Mouse (Mus musculus): Measurements from ENCODE around the gene Fry. TPM values are rescaled to one million over a fixed set of nuclear protein-coding genes. Genes with fewer than 3 reads are reported as not detected.
A peak's percentile ranks its signal among the peaks of the same experiment; 100 is the strongest.

Fry gene
- polyA plus RNA-seq, 1 experiment from 2014 or later, result 2.4 TPM

DNA sequence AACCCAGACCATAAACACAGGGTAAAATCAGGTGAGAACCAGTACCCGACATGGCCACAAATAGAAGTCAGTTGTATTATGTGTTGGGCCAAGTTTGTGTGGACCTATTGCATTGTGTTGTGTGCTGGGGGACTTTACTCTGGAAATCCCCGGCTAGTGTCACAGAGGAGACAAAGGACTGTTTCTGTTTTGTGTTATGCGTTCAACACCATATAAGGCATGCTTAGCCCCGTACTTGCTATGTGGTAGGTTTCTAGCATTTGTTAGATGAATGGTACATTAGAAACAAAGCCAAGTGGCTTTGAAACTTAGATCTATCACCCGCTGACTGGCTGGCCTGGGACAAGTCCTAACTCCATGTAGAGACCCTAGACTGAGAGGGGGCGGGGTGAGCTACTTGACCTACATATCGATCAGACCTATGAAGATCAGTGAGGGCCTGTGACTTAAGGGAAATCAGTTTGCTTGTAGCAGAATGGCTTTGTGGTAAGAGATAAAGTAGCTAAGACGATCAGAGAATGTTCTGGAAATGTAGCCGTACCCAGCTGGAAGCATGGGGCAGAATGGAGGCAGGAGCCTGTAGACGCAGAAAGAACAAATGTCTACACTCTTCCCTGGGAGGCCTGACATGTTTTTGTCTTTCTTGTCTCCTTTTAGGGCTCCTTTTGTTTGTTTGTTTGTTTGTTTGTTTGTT lies 105.2 kb downstream of the Fry start:
- Histone ChIP-seq H3K4me1 (replicated peaks) (no peaks in the 10 kb centered on the region), H3K4me3 (replicated peaks) (no peak overlapping the region), H3K27me3 (no peaks in the 10 kb centered on the region), H3K4me2 (no peak overlapping the region), H3K36me3 (no peaks in the 10 kb centered on the region), H3K9ac (no peak overlapping the region), H3K27ac (no peak overlapping the region), H3K9me3 (replicated peaks) (no peaks in the 10 kb centered on the region)
- WGBS (ENCODE audit: insufficient replicate concordance), result 73% methylated on average over 10 of the region's 10 CpGs
- DNase-seq (no peak), ATAC-seq (ENCODE audit: low read depth) (no peak)

- Histone ChIP-seq H3K4me1 (replicated peaks) (0 out of 2 replicates have a peak, but pooled peaks cover 3% of the 10 kb centered on the region), H3K4me2 (no peak overlapping the region), H3K27ac (no peak overlapping the region), H3K9me3 (replicated peaks) (0 out of 2 replicates have a peak, but pooled peaks cover 4% of the 10 kb centered on the region), H3K36me3 (no peaks in the 10 kb centered on the region), H3K27me3 (no peaks in the 10 kb centered on the region), H3K9ac (no peak overlapping the region), H3K4me3 (replicated peaks) (no peak overlapping the region)
- WGBS (ENCODE audit: insufficient replicate concordance), result 60% methylated on average over 5 of the region's 5 CpGs
- DNase-seq (no peak), ATAC-seq (ENCODE audit: low read depth) (no peak)
Observed at GRCm38 (mm10) chr5:150229086-150229485, 110.6 kb downstream of the Fry start.

DNA sequence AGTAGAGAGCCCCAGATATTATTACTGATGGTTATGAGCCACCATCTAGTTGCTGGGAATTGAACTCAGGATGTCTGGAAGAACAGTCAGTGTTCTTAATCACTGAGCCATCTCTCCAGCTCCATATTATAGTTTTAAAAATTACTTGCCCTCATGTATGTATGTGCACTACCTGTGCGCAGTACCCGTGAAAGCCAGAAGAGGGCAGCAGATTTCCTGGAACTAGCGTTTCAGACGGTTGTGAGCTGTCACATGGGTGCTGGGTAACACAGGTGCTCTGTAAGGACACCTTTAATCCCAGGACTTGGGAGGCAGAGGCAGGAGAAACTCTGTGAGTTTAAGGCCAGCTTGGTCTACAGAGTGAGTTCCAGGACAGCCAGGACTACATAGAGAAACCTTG lies 111.3 kb downstream of the Fry start:
- DNase-seq (no peak), ATAC-seq (ENCODE audit: low read depth) (no peak)
- Histone ChIP-seq H3K9me3 (replicated peaks) (0 out of 2 replicates have a peak, but pooled peaks cover 4% of the 10 kb centered on the region), H3K27ac (no peak overlapping the region), H3K36me3 (no peaks in the 10 kb centered on the region), H3K9ac (no peak overlapping the region), H3K4me2 (no peak overlapping the region), H3K4me1 (replicated peaks) (0 out of 2 replicates have a peak, but pooled peaks cover 3% of the 10 kb centered on the region), H3K27me3 (no peaks in the 10 kb centered on the region), H3K4me3 (replicated peaks) (no peak overlapping the region)
- 72% methylated on average over 4 of the region's 4 CpGs for WGBS (ENCODE audit: insufficient replicate concordance)

GRCm38 (mm10) chr5:150232159-150233150 lies 114.0 kb downstream of the Fry start:
- H3K4me1 ChIP-seq (replicated peaks), result 0 out of 2 replicates have a peak, but pooled peaks cover 3% of the 10 kb centered on the region

GRCm38 (mm10) chr5:150233154-150233886 lies 114.9 kb downstream of the Fry start:
- 39% methylated on average over 17 of the region's 17 CpGs for WGBS (ENCODE audit: insufficient replicate concordance)
- 0 out of 2 replicates have a peak, but pooled peaks cover 3% of the 10 kb centered on the region for H3K4me1 ChIP-seq (replicated peaks)
- H3K9ac ChIP-seq, result no peak overlapping the region
- ATAC-seq (ENCODE audit: low read depth) (0 out of 2 replicates have a peak, but pooled peaks have one; percentile 44), DNase-seq (no peak)
- no peak overlapping the region for H3K27ac ChIP-seq
- no peaks in the 10 kb centered on the region for H3K36me3 ChIP-seq
- no peak overlapping the region for H3K4me3 ChIP-seq (replicated peaks)
- 0 out of 2 replicates have a peak, but pooled peaks cover 4% of the 10 kb centered on the region for H3K9me3 ChIP-seq (replicated peaks)
- no peaks in the 10 kb centered on the region for H3K27me3 ChIP-seq
- no peak overlapping the region for H3K4me2 ChIP-seq

More at GRCm38 (mm10) chr5:150232159-150233150, 114.0 kb downstream of the Fry start:
- H3K4me3 ChIP-seq (replicated peaks), result no peak overlapping the region
- H3K36me3 ChIP-seq, result no peaks in the 10 kb centered on the region
- DNase-seq (no peak), ATAC-seq (ENCODE audit: low read depth) (peak; percentile 42)
- H3K27me3 ChIP-seq, result no peaks in the 10 kb centered on the region
- no peak overlapping the region for H3K27ac ChIP-seq
- H3K9ac ChIP-seq, result no peak overlapping the region
- WGBS (ENCODE audit: insufficient replicate concordance), result 34% methylated on average over 17 of the region's 21 CpGs
- H3K4me2 ChIP-seq, result no peak overlapping the region
- 0 out of 2 replicates have a peak, but pooled peaks cover 4% of the 10 kb centered on the region for H3K9me3 ChIP-seq (replicated peaks)

GRCm38 (mm10) chr5:150235931-150236330 lies 117.5 kb downstream of the Fry start:
- Histone ChIP-seq H3K27ac (no peak overlapping the region), H3K4me2 (no peak overlapping the region), H3K4me1 (replicated peaks) (0 out of 2 replicates have a peak, but pooled peaks cover 3% of the 10 kb centered on the region), H3K9me3 (replicated peaks) (no peaks in the 10 kb centered on the region), H3K4me3 (replicated peaks) (no peak overlapping the region), H3K27me3 (no peaks in the 10 kb centered on the region), H3K9ac (no peak overlapping the region), H3K36me3 (no peaks in the 10 kb centered on the region)
- no peak for ATAC-seq (ENCODE audit: low read depth)
- WGBS (ENCODE audit: insufficient replicate concordance), result 84% methylated on average over 5 of the region's 5 CpGs
- DNase-seq, result no peak

- H3K4me2 ChIP-seq, result no peak overlapping the region
- H3K36me3 ChIP-seq, result no peaks in the 10 kb centered on the region
- H3K9me3 ChIP-seq (replicated peaks), result no peaks in the 10 kb centered on the region
- DNase-seq, result no peak
- no peak overlapping the region for H3K4me3 ChIP-seq (replicated peaks)
- no peaks in the 10 kb centered on the region for H3K27me3 ChIP-seq
- no peak overlapping the region for H3K9ac ChIP-seq
- 0 out of 2 replicates have a peak, but pooled peaks cover 3% of the 10 kb centered on the region for H3K4me1 ChIP-seq (replicated peaks)
- ATAC-seq (ENCODE audit: low read depth), result no peak
- no peak overlapping the region for H3K27ac ChIP-seq
Observed at GRCm38 (mm10) chr5:150236597-150236996, 118.2 kb downstream of the Fry start.

DNA sequence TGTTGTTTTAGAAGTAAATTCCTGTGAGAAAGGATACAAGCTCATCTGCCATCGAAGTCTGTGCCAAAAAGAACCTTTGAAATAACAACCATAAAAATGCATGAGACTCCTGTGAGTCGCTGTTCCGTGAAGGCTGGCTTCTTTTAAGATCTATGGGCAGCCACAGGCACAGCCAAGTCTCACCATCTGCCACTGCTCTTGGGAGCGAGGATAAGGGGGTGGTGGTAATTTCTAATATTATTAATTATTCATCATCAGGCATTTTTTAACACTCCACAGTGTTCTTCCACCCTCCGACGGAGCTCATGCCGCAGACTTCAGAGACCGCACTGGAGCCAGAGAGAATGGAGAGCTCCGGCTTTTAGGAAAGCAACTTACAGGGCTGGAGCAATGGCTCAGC lies 123.2 kb downstream of the Fry start:
- WGBS (ENCODE audit: insufficient replicate concordance), result 79% methylated on average over 9 of the region's 9 CpGs
- Histone ChIP-seq H3K4me2 (no peak overlapping the region), H3K36me3 (no peaks in the 10 kb centered on the region), H3K4me3 (replicated peaks) (no peak overlapping the region), H3K9ac (no peak overlapping the region), H3K4me1 (replicated peaks) (no peaks in the 10 kb centered on the region), H3K9me3 (replicated peaks) (no peaks in the 10 kb centered on the region), H3K27me3 (no peaks in the 10 kb centered on the region), H3K27ac (no peak overlapping the region)
- no peak for ATAC-seq (ENCODE audit: low read depth)
- DNase-seq, result no peak

DNA sequence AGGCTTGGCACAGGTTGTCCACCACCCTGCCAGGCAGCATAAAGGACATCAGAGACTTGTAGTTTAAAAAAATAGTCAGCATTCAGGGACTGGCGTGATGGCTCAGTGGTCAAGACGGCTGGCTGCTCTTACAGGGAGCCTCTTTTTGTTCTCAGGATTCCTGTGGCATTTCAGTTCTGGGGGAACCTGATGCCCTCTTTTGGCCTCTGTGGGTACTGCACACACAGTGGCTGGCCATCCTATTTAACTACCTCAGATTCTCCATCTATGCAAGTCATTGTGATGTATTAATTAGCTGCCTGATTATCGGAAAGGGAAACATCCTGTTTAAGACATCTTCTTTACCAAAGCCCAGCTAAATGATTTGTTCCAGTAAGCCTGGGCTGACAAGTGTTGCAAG lies 128.3 kb downstream of the Fry start:
- no peaks in the 10 kb centered on the region for H3K4me1 ChIP-seq (replicated peaks)
- H3K4me2 ChIP-seq, result no peak overlapping the region
- no peaks in the 10 kb centered on the region for H3K27me3 ChIP-seq
- H3K36me3 ChIP-seq, result no peaks in the 10 kb centered on the region
- H3K9me3 ChIP-seq (replicated peaks), result no peaks in the 10 kb centered on the region
- 63% methylated on average over 3 of the region's 3 CpGs for WGBS (ENCODE audit: insufficient replicate concordance)
- no peak for DNase-seq
- H3K27ac ChIP-seq, result no peak overlapping the region
- no peak overlapping the region for H3K9ac ChIP-seq
- no peak for ATAC-seq (ENCODE audit: low read depth)
- no peak overlapping the region for H3K4me3 ChIP-seq (replicated peaks)

DNA sequence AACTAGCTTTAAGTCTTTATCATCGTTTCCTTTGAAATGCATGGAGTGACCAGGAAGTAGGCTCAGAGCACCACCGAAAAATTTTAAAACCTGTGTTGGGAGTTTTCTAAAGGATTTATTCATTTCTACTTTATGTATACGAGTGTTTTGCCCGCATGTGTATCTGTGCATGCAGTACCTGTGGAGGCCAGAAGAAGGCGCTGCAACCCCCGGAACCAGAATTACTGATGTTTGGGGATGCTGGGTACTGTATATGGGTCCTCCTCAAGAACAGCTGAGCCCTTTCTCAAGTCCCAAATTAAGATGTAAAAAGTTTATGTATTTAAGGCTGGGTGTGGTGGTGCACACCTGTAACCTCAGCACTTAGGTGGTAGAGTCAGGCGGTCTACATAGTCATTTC lies 139.3 kb downstream of the Fry start:
- WGBS (ENCODE audit: insufficient replicate concordance), result 68% methylated on average over 7 of the region's 7 CpGs
- DNase-seq, result no peak
- H3K9me3 ChIP-seq (replicated peaks), result no peaks in the 10 kb centered on the region

More for the DNA sequence above, 139.3 kb downstream of the Fry start:
- Histone ChIP-seq H3K27ac (no peak overlapping the region), H3K36me3 (no peaks in the 10 kb centered on the region), H3K4me3 (replicated peaks) (no peak overlapping the region), H3K27me3 (peaks cover 7% of the 10 kb centered on the region; the same call in 1 of the 2 replicates), H3K9ac (no peak overlapping the region), H3K4me1 (replicated peaks) (peaks cover 12% of the 10 kb centered on the region; the same call in 1 of the 2 replicates), H3K4me2 (no peak overlapping the region)
- no peak for ATAC-seq (ENCODE audit: low read depth)

All from liver, embryonic 13.5 days (tissue).